25 mouse cellular contexts compared by ENCODE assay signal in the genomic region with DNA sequence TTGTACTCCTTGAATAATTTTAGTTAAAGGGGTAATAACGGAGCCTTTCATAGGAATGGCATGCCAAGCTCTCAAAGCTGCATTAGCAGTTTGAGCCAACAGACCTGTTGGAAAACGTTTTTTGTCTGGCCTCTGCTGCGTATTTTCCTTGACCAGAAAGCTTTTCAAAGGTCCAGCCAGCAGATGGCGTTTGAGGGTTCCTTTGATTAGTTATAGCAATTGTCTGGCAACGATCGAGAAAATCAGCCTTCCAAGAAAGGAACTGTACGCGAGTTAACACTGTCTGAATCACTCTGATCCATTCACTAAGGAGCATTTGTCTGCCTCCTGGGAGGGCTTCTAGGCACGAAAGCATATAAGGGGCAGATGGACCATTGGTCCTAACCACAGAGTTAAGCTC. TPM values are rescaled to one million over a fixed set of nuclear protein-coding genes. Genes with fewer than 3 reads are reported as not detected.
"Had no signal": no experiment of that assay in that cellular context is flagged by ENCODE, and none has a peak within 500 bp of the region (broad histone marks: within the 10 kb centered on the region; RNA-seq: fewer than 3 reads in every experiment).

No protein-coding gene starts in this region.

- DNase-seq: kidney, adult 2 months; kidney, postnatal 10 days; kidney, postnatal 36 days; layer of hippocampus, postnatal 36 days; liver, embryonic 13.5 days; lung, adult 2 months; lung, postnatal 14 days; lung, postnatal 4 days; midbrain, embryonic 14.5 days; thymus, postnatal 25 days had no signal

RNA-seq across cellular contexts. Expression of gene Vmn2r63, which starts 31.6 kb away (rescaled TPM):
- polyA plus RNA-seq: kidney, adult 2 months; kidney, embryonic 14.5 days; limb, embryonic 11.5 days; limb, embryonic 14.5 days; liver, adult 2 months; liver, embryonic 13.5 days; liver, embryonic 16.5 days; lung, adult 2 months; lung, embryonic 16.5 days; midbrain, embryonic 11.5 days; midbrain, embryonic 14.5 days; midbrain, postnatal 0 days; neural tube, embryonic 11.5 days; neural tube, embryonic 14.5 days; small intestine, adult 2 months; spleen, adult 2 months; stomach, embryonic 14.5 days; stomach, postnatal 0 days; thymus, postnatal 0 days had no signal

RNA-seq across cellular contexts. Expression of gene Gm9268, which starts 53.3 kb away (rescaled TPM):
- polyA plus RNA-seq: kidney, adult 2 months; kidney, embryonic 14.5 days; limb, embryonic 11.5 days; limb, embryonic 14.5 days; liver, adult 2 months; liver, embryonic 13.5 days; liver, embryonic 16.5 days; lung, adult 2 months; lung, embryonic 16.5 days; midbrain, embryonic 11.5 days; midbrain, embryonic 14.5 days; midbrain, postnatal 0 days; neural tube, embryonic 11.5 days; neural tube, embryonic 14.5 days; small intestine, adult 2 months; spleen, adult 2 months; stomach, embryonic 14.5 days; stomach, postnatal 0 days; thymus, postnatal 0 days had no signal
